Mouse (Mus musculus) small intestine, adult 2 months (tissue): ENCODE data around the gene Amigo1. TPM values are rescaled to one million over a fixed set of nuclear protein-coding genes. Genes with fewer than 3 reads are reported as not detected.
A peak's percentile ranks its signal among the peaks of the same experiment; 100 is the strongest.

Experiments used
- H3K27ac ChIP-seq: fragments of 200-500 bp; 2 replicates; pipeline ENCODE4 v1.5.1; 2012; ENCODE audit warnings: low read depth, low read length, control low read depth, inconsistent platforms; ENCODE audit not compliant: insufficient read depth
- H3K27me3 ChIP-seq: fragments of 200-500 bp; 2 replicates; pipeline ENCODE4 v1.6.1; 2012; ENCODE audit warnings: mild to moderate bottlenecking, moderate library complexity, low read length, inconsistent platforms; ENCODE audit not compliant: control insufficient read depth, insufficient read depth
- H3K36me3 ChIP-seq: fragments of 200-500 bp; 2 replicates; pipeline ENCODE4 v1.6.1; 2012; ENCODE audit warnings: mild to moderate bottlenecking, low read length, control low read depth, inconsistent platforms; ENCODE audit not compliant: control insufficient read depth, insufficient read depth
- H3K4me1 ChIP-seq: fragments of 200-500 bp; 2 replicates; pipeline ENCODE4 v1.6.1; 2012; ENCODE audit warnings: low read length, inconsistent platforms, mixed read lengths; ENCODE audit not compliant: control insufficient read depth, insufficient read depth, insufficient read length
- H3K4me3 ChIP-seq: fragments of 200-500 bp; 2 replicates; pipeline ENCODE4 v1.5.1; 2012; ENCODE audit warnings: low read depth, mild to moderate bottlenecking, control low read depth, inconsistent platforms, low read length, moderate library complexity
- CTCF ChIP-seq: fragments of 200-500 bp; IDR thresholded peaks from 2 replicates; pipeline ENCODE4 v1.5.1; 2012; ENCODE audit warnings: low read depth, mild to moderate bottlenecking, control low read depth, inconsistent platforms, low read length, moderate library complexity, mixed read lengths; ENCODE audit not compliant: insufficient replicate concordance, insufficient read length; ENCODE audit errors: extremely low read depth
- POLR2A ChIP-seq: fragments of 200-500 bp; IDR thresholded peaks from 2 replicates; pipeline ENCODE4 v1.6.1; 2012; ENCODE audit warnings: low read depth, mild to moderate bottlenecking, control low read depth, inconsistent platforms, low read length, moderate library complexity
- WGBS: fragments of 180-500 bp; shearing (Covaris S2); methylation state at CpG from one replicate; pipeline ENCODE4 v1.1.7; 2018; 5-methylcytosine and 5-hydroxymethylcytosine counted together
- polyA plus RNA-seq: library from polyadenylated mRNA; depleted of rRNA; stranded (reverse); fragments of >200 nt; gene quantifications from 2 replicates; pipeline ENCODE4 v1.2.3, GENCODE M21; 2012

Gene Amigo1
- polyA plus RNA-seq, 1 experiment = 17.6 TPM

DNA sequence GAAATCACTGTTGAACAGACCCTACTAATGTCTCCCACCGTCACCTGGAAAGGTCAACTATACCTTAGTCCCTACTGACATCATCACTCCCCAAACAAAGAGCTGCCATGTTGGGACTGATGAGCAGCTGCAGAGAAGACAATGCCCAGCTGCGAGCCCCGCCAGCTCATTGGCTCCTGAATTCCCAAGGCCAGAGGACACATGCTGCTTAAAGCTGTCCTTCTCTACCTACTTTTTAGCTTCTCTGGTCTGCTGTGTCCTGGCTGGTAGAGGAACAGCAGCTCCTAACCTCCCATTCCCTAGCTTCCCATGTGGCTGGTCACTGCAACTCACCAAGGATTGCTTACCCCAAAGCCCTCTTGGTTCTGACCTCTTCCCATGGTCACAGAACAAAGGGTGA, 33.8 kb upstream of the Amigo1 start:
- H3K27ac ChIP-seq = no peak overlapping the region
- WGBS = 91% methylated on average over 3 of the region's 3 CpGs

DNA sequence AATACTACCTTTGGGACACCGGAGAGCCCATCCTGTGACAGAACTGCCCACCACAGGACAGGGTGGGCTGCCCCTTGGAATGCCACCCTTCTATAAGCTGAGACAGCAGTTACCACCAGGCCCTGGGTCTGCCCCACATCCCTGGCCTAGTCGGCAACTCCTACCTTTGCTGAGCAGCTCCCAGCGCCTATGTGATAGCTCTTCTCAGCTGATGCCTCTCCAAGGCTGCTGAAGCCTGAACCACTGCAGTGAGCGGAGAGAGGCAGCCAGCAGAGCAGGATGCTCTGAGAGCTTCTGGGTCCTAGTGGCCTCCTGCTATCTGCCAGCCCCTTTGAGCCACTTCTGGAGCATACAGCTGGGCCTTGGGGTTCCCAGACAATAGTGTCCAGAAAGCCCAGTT, 31.5 kb upstream of the Amigo1 start, which contains the start of gene Gpr61:
TSS of gene Gpr61 (minus strand) at position 227 of the 400 bp plus-strand sequence.
- Histone ChIP-seq H3K36me3 (no peaks in the 10 kb centered on the region), H3K4me1 (no peaks in the 10 kb centered on the region), H3K27ac (no peak within 1 kb of the TSS), H3K27me3 (no peaks in the 10 kb centered on the region), H3K4me3 (no peak within 1 kb of the TSS)
- no peak for TF ChIP-seq CTCF
- no peak for TF ChIP-seq POLR2A
- 72% methylated on average over 4 of the region's 4 CpGs for WGBS

More for the DNA sequence above, 33.8 kb upstream of the Amigo1 start:
- no peak for TF ChIP-seq POLR2A
- no peak for TF ChIP-seq CTCF
- no peaks in the 10 kb centered on the region for H3K27me3 ChIP-seq
- H3K36me3 ChIP-seq = no peaks in the 10 kb centered on the region
- H3K4me3 ChIP-seq = no peak overlapping the region
- peaks cover 1% of the 10 kb centered on the region; the same call in 1 of the 2 replicates for H3K4me1 ChIP-seq

DNA sequence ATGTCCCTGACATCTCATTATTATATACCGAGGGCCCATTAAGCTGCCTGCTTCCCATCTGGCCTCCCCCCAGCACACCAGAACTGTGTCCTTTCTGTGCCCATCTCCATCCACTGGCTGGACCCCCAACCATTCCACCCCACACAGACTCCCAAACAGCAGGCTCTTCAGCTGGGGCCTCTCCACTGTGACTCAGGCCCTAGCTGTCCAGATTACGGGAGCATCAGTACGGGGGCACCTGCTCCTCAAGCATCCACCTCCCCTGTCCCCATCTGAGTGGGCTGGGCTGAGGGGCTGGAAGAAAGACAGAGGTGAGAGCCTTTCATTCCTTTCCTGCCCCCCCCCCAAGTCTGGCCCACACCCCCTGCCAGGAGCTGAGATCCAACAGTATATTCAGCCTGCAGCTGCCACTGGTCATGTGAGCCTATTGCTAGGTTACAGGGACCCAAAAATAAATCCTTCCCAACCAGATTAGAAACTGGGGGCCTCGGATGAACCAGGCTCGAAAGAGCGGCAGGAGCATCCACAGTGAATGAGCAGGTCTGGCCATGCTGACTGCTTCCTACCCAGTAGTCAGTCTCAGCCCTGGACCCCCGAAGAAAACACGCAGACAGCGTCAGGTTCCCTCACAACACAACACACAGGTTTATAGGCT, 27.6 kb upstream of the Amigo1 start:
- no peak overlapping the region for H3K27ac ChIP-seq
- TF ChIP-seq CTCF (no peak), POLR2A (no peak)
- no peak overlapping the region for H3K4me3 ChIP-seq
- 78% methylated on average over 9 of the region's 9 CpGs for WGBS
- no peaks in the 10 kb centered on the region for H3K36me3 ChIP-seq
- H3K27me3 ChIP-seq = no peaks in the 10 kb centered on the region
- no peaks in the 10 kb centered on the region for H3K4me1 ChIP-seq

DNA sequence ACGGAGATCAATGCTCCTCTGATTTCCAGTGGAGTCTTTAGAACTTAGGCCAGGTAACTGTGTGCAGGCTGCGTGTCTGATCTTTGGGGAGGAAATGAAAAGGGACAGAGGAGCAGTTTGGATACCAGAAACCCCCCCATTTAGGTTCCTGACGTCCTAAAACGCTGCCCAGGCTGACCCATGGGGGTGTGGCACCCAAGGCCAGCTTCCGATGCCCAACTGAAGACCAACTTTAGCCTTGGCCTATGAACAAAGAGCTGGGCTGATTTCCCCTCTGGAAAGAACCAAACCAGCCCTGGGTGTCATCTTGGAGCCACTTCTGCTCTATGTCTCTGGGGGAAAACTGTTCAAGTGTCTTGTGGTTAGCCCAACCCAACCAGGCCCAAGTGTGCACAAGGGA, 22.0 kb upstream of the Amigo1 start:
- Histone ChIP-seq H3K27ac (no peak overlapping the region), H3K27me3 (no peaks in the 10 kb centered on the region), H3K36me3 (no peaks in the 10 kb centered on the region), H3K4me1 (peaks cover 9% of the 10 kb centered on the region), H3K4me3 (no peak overlapping the region)
- WGBS = 61% methylated on average over 5 of the region's 5 CpGs
- no peak for TF ChIP-seq CTCF
- TF ChIP-seq POLR2A = no peak

DNA sequence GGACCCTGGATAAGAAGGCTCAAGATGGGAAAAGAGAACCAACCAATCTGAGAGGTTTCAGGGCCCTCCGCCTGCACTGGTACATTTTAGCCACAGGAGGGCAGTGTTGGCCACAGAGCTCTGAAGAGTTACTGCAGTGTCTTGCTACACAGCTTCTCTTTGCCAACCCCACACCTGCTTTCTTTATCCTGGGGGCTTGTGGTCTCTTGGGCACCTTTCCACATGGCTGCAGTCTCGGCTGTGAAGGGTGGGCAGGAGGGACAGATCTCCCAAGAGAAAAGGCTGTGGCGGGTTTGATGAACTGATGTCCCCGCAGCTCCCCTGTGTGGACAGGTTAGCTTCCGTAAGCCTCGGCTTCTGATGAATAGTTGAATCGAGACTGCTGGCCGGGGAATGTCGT, 21.3 kb upstream of the Amigo1 start:
- WGBS = 6% methylated on average over 9 of the region's 9 CpGs
- TF ChIP-seq POLR2A (peak; percentile 29; the same call in 1 of the 2 replicates), CTCF (peak; percentile 96)
- Histone ChIP-seq H3K4me3 (peak overlapping the region; percentile 50), H3K36me3 (no peaks in the 10 kb centered on the region), H3K27me3 (no peaks in the 10 kb centered on the region), H3K4me1 (peaks cover 9% of the 10 kb centered on the region), H3K27ac (no peak overlapping the region)

DNA sequence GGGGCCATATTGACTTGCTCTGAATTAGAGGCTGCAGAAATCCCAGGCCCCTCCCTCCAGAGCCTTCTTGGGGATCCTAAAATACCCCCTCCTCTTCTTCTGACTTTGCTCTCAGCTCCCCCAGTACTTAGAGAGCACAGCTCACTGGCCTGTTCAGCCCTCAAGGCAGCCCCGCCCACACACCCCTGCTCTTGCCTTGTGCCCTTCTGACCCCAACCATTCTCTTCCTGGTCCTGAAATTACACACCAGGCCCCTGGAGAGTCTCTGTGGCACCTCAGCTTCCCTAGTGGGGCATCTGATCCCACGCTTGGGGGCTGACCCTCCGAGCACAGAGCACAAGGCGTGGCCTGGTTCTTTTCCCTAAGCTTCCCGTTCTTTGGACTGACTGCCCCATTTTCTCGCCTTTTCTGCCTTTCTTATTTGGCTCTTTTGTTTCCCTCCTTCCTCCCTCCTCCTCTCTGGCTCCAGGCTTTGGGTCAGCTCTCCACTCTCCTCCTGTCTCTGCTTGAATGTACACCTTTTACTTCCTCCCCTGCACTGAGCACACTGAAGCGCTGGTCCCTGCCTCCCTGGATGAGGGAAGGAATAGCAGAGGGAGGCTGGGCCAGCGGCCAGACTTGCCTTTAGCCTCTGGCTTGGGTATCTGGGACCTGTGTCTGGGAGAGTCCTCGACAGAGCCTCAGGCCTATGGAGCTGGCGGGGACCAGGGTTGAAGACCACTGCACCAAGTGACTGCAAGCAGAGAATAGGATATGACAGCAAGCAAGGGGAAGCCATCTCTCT, 20.4 kb upstream of the Amigo1 start:
- Histone ChIP-seq H3K4me1 (peaks cover 9% of the 10 kb centered on the region), H3K36me3 (no peaks in the 10 kb centered on the region), H3K27ac (no peak overlapping the region), H3K4me3 (no peak overlapping the region), H3K27me3 (no peaks in the 10 kb centered on the region)
- TF ChIP-seq CTCF = no peak
- TF ChIP-seq POLR2A = no peak
- 32% methylated on average over 10 of the region's 10 CpGs for WGBS
